Mouse (Mus musculus) megakaryocyte, embryonic 14.5 days (primary cell): ENCODE data around the gene Draxin.

ENCODE experiments used
- FLI1 ChIP-seq: IDR thresholded peaks from 2 replicates; pipeline ENCODE4 v1.6.1; 2012; ENCODE audit warnings: low read length, inconsistent platforms, mixed read lengths
- GATA1 ChIP-seq: IDR thresholded peaks from 3 replicates; pipeline ENCODE4 v1.6.1; 2012; ENCODE audit warnings: mixed read lengths, low read length, inconsistent platforms, borderline replicate concordance

DNA sequence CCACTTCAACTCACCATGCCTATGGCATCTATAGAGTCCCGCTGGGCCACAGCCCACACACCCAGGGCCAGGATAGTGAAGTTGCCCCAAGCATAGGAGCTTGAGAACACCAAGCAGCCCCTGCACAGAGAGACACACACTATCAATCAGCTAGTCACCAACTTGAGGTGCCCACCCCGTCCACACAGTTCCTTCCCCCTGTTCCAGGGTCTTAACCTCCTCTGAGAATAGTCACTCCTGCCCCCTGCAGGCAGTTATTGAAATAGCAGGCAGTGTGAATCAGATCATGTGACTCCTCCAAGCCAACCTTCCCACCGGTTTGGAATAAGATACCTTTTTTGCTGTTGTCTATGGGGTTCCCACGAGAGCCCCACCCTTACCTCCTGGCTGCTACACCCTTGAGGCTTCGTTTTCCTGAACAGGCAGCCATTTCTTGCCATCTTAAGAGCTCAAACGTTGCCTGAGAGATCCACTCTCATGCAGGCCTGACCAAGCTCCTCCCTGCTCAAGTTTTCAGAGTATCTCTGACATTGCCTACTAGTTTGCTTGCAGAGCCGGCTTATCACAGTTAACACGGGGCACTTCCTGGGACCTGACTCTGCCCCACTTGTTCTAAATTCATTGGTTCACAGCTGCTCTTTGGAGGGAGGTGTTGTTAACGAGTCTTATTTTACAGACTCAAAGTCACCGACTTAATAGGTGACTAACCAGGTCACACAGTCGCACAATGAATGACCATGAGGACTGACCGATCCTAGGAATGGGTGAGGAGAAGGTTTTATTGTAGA lies 48.0 kb downstream of the Draxin start:
- TF ChIP-seq GATA1: no peak
- TF ChIP-seq FLI1: no peak
